Mouse (Mus musculus): Measurements from ENCODE around the gene Syt7.

The Syt7 gene

GRCm38 (mm10) chr19:10388615-10389313 is at the start of gene Syt7:
Gene Syt7, plus strand, starts transcription at chr19:10389090.
- peak; percentile 95 for DNase-seq (ENCODE audit: low spot score)

DNA sequence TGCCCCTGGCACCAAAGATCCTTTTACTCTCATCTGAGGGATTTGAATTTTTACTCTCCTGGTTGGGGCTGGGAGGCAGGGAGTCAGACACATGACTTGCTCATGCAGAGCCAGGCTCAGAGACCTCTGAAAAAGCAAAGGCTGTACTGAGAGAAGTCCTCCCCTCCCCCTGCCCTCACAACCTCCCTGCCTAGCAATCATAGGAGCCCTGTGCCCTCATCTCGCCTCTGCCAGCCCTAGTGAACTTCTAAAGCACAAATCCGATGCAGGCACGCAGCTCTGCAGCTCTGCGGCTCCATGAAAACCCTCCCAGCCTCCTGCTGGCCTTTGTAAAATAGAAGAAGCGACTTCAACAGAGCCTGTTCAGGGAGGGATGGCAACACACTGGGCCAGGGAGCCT is 49.6 kb upstream of the Syt7 start:
- no peak for DNase-seq (ENCODE audit: low spot score)

DNA sequence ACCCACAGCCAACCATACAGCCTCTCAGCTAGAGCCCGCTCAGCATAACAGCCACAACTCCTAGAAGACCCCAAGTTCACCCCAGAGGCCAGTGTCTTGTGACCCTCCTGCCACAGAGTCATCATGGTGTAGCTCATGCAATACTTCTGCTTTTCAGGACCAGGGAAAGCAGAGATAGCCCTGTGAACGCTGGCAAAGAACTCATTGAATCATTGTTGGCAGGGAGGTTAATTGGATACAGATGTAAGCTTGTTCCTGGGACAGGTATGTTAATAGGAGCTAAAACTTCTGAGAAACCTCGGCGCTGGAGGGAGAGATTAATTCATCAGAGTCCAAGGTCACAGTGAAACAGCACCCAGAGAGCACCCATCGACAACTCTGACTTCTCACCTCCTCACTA is 48.2 kb upstream of the Syt7 start:
- DNase-seq (ENCODE audit: low spot score), result no peak

DNA sequence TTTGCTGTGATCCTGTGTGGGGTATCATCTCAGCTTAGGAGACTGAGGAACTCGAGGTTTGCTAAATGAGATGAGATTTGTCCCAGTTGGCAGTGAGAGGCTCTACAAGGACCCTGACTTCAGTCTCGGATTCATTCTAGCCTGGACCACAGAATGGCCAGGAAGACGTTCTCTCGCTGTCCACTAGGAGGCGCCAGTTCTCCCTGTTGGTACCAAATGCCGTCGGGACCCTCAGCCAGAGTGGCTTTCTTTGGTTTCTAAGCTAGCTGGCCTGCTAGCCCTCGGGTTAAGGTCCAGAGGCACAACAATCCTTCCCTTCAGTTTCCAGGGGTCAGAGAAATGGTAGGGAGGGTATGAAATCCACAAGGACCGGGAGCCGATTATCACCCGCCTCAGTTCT is 47.7 kb upstream of the Syt7 start:
- peak; percentile 68 for DNase-seq (ENCODE audit: low spot score)

DNA sequence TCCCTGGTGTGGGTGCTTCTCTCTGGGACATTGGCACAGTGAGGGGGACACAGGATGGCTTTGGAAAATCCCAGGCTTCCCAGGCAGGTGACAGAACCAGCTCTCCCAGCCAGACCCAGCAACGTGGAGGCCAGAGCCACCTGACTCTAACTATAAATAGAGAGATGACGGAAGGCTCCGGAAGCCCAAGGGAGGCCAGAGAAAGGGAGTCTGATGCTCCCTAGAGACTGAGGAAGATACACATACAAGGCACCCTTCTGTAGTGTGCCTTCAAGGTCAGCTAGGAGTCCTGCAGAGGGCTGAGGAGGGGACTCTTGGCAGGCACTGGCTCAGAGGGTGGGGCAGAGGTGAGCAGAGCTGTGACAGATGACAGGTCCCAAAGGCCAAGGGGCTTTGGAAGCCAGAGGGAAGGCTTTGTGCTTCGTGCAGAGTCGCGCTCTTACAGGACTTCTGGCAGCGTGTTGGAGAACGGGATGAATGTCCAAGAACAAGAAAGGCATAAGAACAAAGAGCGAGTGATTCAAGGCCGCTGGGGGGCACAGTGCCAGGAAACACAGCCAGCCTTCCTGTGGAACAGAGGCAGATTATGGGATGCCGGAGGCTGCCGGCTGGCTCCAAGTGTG is 47.0 kb upstream of the Syt7 start:
- peak; percentile 81 for DNase-seq (ENCODE audit: low spot score)

DNA sequence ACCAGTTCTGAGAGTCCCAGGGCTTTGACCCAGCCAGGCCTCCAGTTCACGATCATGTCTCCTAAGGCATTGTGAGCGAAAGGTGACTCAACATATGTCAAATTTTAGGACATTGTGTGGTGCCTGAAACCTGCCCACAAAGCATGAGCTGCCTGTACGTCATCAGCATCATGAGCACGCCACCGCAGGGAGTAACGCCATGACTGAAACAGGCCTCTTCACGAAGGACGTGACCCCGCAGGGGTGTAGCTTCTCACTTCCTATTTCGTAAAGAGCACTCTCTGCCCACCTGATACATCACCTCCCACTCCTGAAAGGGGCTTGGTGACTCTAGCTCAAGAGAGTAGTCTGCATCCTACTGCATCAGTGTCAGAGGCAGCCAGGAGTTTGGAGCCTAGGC is 45.0 kb upstream of the Syt7 start:
- no peak for DNase-seq (ENCODE audit: low spot score)

DNA sequence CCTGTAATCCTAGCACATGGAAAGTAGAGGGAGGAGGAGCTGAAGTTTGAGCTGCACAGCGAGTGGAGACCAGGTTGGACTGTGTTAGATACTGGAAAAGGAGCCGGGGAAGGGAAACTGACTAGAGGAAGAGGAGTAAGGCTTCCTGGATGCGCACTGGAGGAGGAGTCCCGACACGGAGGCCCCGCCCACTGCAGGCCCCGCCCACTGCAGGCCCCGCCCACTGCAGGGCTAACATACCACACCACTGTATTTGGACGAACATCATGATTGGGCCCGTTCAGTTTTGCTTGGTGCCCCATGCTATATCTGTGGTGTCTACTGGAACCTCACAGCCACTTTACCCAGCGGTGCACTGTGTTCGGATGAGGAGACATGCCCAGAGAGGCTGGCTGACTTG is 43.2 kb upstream of the Syt7 start:
- no peak for DNase-seq (ENCODE audit: low spot score)

- no peak for DNase-seq (ENCODE audit: low spot score)
Measured at GRCm38 (mm10) chr19:10347628-10348273, 41.1 kb upstream of the Syt7 start.

DNA sequence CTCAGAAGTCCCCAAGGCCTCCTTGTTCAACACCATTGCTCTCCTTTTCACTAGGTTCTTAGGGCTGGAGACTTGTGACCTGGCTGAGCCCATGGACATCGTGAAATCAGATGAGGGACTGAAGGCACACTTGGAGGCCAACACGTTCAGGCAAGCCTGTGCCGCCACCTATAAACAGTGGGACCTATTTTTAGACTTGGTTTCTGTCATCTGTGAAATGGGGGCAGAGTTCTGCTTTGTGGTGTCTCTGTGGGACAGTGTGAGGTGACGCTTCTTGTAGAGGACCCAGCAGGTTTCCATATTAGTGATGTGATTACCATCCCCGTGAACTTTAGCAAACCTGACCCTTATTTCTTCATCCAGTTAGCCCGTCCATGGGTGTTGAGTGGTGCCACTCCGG is 36.7 kb upstream of the Syt7 start:
- DNase-seq (ENCODE audit: low spot score), result no peak

DNA sequence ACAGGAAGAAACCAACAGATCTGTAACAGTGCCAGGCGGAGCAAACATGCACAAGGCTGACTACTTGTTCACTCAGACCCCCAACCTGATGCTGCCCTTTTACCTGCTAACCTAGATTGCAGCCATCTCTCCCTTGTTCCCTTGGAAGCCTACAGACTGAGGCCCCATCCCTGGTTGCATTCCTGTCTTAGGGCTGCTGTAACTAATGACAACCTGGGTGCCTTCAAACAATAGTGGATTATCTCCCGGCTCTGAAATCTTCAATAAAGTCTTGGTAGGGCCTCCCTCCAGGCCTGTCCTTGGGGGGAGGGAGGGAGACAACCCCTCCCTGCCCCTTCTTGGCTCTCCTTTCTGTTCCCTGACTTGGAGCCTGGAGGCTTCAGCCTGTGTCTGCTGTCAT is 34.1 kb upstream of the Syt7 start:
- no peak for DNase-seq (ENCODE audit: low spot score)

- no peak for DNase-seq (ENCODE audit: low spot score)
Measured at GRCm38 (mm10) chr19:10356845-10357503, 31.9 kb upstream of the Syt7 start.

DNA sequence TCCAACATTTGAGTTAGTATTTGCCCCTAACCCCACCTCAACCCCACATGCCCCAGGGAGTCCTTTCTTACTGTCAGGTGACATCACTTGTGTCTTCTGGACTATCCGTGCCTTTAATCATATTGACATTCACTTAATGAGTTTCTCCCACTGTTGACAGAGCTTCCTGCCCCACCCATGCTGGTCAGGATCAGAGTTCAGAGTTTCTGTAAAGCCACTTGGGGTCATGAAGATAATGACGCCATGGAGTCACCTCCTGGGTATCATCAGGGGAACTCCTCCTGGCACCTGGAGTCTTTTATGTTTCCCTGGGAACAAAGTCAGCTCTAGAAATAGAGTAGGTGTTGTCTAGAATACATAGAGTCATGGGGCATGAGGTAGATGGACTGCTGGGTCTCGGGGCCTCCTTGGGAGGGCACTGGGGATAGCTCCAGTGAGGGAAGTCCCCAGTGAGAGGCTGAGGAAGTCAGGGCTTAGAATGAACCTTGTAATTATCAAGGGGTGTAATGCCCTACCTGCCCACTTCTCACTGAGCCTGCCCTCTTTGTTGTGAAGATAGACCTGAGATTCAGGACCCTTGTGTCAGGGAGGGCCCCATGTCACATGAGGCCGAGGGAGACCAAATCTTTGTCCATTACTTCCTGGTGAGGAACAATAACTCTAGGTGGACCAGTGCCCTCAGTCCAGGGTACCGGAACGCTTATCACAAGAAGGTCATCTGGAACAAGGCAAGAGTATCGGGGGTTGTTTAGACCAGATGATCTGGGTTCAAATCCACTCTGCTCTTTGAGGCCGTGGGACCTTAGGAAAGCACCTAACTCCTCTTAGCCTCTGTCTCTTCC is 29.6 kb upstream of the Syt7 start:
- no peak for DNase-seq (ENCODE audit: low spot score)

- DNase-seq (ENCODE audit: low spot score), result no peak
Measured at GRCm38 (mm10) chr19:10362473-10363129, 26.3 kb upstream of the Syt7 start.

GRCm38 (mm10) chr19:10363869-10364268 is 25.0 kb upstream of the Syt7 start:
- DNase-seq (ENCODE audit: low spot score), result no peak

DNA sequence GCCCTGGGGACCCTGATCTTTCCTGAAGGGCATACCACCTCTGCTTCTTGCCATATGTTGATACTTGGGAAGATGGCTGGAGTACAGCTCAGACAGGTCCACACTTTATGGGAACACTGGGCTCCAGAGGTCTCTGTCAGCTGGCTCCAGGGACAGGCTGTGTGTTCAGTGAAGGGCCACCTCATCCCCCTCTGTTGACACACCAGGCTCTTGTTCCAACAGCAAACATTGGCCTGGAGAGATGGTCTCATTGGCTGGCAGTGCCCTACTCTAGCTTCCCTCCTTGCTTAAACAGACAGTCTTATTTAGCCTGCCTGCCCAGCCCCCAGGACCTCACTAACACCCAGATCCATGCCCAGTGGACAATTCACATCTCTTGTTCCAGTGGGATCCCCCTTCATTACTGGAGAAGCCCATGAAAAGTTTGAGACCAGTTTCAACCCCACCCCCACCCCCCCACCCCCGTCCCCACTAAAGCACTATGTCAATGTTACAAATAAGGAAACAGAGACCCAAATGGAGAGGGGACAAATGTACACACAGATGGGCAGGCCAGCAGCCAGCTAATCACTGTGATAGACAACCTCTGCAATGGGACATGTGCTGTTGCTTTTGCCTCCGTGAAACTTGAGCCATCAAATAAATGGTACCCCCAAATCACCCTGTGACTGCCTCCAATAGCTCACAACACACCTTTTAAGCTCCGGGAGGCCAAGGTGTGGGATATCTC is 22.6 kb upstream of the Syt7 start:
- no peak for DNase-seq (ENCODE audit: low spot score)

GRCm38 (mm10) chr19:10367802-10368201 is 21.1 kb upstream of the Syt7 start:
- no peak for DNase-seq (ENCODE audit: low spot score)

GRCm38 (mm10) chr19:10369936-10370335 is 19.0 kb upstream of the Syt7 start:
- no peak for DNase-seq (ENCODE audit: low spot score)

GRCm38 (mm10) chr19:10373191-10373590 is 15.7 kb upstream of the Syt7 start:
- no peak for DNase-seq (ENCODE audit: low spot score)

DNA sequence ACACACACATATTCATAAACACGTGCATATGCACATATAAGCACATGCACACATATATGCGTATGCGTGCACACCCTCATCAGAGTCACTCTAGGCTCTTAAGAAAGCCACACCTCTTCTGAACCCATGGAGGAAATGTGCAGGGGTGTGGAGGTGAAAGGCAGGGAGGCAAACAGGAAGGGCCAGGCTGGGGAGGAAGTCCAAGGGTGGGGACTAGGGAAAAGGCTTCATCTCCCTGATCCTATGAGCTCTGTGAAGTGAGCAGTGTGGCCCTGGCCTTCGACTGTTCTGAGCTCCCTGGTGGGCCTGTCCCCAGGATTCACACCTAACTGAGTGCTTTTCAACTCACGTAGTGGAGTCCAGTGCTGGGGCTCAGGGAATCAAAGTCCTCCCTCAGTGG is 13.6 kb upstream of the Syt7 start:
- DNase-seq (ENCODE audit: low spot score), result no peak

DNA sequence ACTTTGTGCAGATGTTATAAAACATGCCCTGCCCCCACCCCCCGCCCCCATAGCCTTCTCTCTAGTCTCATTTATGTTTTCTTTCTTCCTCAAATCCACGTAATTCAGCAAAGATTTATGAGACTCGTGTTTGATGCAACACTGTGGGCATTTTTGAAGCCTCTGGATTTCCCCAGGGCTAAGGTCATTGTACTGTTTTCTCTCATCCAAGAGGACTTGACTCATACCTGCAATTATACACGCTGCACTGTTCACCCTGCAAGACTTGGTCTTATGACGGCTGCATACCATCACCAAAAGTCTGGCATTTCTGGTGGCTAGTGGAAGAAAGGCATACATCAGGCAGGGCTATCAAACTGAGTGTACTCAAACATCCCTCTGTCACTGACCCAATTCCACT is 8.9 kb upstream of the Syt7 start:
- no peak for DNase-seq (ENCODE audit: low spot score)

DNA sequence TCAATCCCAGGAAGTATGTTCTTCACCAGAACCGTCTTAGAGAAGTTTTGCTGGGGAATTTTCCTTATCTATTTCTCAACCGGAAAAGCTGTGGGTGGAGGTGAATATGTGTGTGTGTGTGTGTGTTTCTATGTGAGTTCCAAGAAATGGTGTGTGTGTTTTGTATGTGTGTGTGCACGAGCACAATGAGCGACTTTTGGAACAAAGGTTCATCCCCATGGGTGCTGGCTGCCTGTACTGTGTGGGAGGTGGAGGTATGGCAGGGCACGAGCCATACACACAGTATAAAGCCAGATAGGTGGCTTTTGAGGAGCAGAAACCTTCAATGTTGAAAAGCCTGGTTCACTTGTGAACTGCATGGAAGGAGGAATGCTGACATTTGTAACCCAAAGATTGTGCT is 1.2 kb upstream of the Syt7 start:
- DNase-seq (ENCODE audit: low spot score), result no peak

Data from testis, postnatal 14 days (tissue).